Mouse (Mus musculus): ENCODE results near the gene Dnlz. TPM values are rescaled to one million over a fixed set of nuclear protein-coding genes. Genes with fewer than 3 reads are reported as not detected.

The Dnlz gene
- 1 to 10 TPM; 6.3 to 6.9 TPM for total RNA-seq (2023)

GRCm38 (mm10) chr2:26351358-26352290, at the start of gene Dnlz:
Gene Dnlz, minus strand, starts transcription at chr2:26352110.

GRCm38 (mm10) chr2:26389154-26389690, 37.3 kb upstream of the Dnlz start, which contains the start of the genes Entr1 and Pmpca:
Gene Entr1, minus strand, starts transcription at chr2:26389316.
Gene Pmpca, plus strand, starts transcription at chr2:26389339.

GRCm38 (mm10) chr2:26380131-26380771, 28.3 kb upstream of the Dnlz start, which contains the start of gene Snapc4:
Gene Snapc4, minus strand, starts transcription at chr2:26380653.

GRCm38 (mm10) chr2:26360772-26361171, 8.9 kb upstream of the Dnlz start, which contains the start of gene Card9:
Gene Card9, minus strand, starts transcription at chr2:26360918.

DNA sequence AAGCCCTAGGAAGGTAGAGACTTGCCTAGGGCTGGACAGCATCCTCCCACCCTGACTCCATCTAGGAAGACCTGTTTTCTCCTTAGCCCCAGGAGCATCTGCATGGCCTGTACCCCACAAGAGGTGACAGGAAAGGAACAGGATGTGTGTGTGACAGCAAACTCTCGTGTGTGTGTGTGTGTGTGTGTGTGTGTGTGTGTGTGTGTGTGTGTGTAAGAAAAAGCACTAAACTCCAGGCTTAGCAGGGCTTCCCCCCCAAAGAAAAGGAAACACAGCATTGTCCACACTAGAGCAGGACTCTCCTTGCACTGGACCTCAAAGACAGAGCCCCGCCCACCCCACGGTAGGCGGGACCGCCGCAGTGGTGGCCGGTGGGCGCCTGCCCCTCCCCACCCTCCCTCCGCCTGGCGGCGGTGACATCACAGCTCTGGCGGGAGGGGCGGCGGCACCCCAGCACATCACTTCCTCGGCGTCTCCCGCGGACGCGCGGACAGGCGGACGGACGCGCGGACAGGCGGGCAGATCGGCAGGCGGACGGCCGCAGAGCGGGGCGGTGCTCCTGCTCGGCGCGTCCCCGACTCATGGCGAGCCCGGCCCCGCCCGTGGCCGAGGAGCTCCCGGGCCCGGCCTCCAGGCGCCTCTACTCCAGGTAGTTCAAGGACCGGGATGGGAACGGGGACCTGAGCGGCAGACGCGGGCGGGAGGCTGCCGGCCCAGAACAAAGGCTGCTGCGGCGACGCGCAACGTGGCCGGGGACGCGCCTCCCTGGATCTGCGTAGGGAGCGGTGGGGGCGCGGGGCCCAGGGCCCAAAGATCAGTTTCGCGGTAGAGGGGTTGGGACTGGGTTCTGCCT, 36.6 kb downstream of the Dnlz start, which contains the start of gene Gpsm1:
Gene Gpsm1 (plus strand): TSS at position 444 of the 853 bp plus-strand sequence.

Other genes with a start within 250 kb of the Dnlz start
- 10 to 100 TPM; 10.9 to 16.1 TPM for gene Nacc2, start 228.9 kb downstream of the Dnlz start, total RNA-seq (2023)
- not detected for gene Lhx3, start 143.8 kb downstream of the Dnlz start, total RNA-seq (2023)
- 1 to 10 TPM; 6.0 to 6.1 TPM for gene Qsox2, start 114.6 kb downstream of the Dnlz start, total RNA-seq (2023)
- gene Ccdc187, start 57.6 kb downstream of the Dnlz start, total RNA-seq (2023), result under 1 TPM in 1 of 2 experiments, not detected in 1; 0.06 TPM
- gene Gpsm1, start 36.6 kb downstream of the Dnlz start, total RNA-seq (2023), result 10 to 100 TPM in 1 of 2 experiments, 1 to 10 TPM in 1; 7.6 to 12.1 TPM
- 100 to 1,000 TPM; 185 to 190 TPM for gene Card9, start 8.8 kb upstream of the Dnlz start, total RNA-seq (2023)
- gene Snapc4, start 28.5 kb upstream of the Dnlz start, total RNA-seq (2023), result 10 to 100 TPM; 48.9 to 49.5 TPM
- 100 to 1,000 TPM; 105 to 117 TPM for gene Entr1, start 37.2 kb upstream of the Dnlz start, total RNA-seq (2023)
- 10 to 100 TPM; 53.7 to 56.5 TPM for gene Pmpca, start 37.2 kb upstream of the Dnlz start, total RNA-seq (2023)
- gene Inpp5e, start 57.1 kb upstream of the Dnlz start, total RNA-seq (2023), result 10 to 100 TPM; 18.8 to 23.6 TPM
- gene Sec16a, start 93.1 kb upstream of the Dnlz start, total RNA-seq (2023), result 10 to 100 TPM; 61.9 to 62.1 TPM
- 10 to 100 TPM; 67.7 to 72.1 TPM for gene Notch1, start 164.6 kb upstream of the Dnlz start, total RNA-seq (2023)
- gene Egfl7, start 227.9 kb upstream of the Dnlz start, total RNA-seq (2023), result not detected
- not detected for gene Gm20532, start 234.5 kb upstream of the Dnlz start, total RNA-seq (2023)

All from monocyte, adult 59 days (primary cell).